Mouse (Mus musculus) stomach, embryonic 14.5 days (tissue): ENCODE results near the gene Fbxo6. TPM values are rescaled to one million over a fixed set of nuclear protein-coding genes. Genes with fewer than 3 reads are reported as not detected.

Experiments used
- ATAC-seq: fragments of 200-750 bp; cut with Nextera tagmentation; 2 replicates; pipeline ENCODE4 v1.8.0; 2017; ENCODE audit warnings: low read depth, moderate TSS enrichment; ENCODE audit not compliant: insufficient number of reproducible peaks, insufficient read depth, low FRiP score
- H3K27ac ChIP-seq: fragments of 300-500 bp; sonication (generic); 2 replicates; pipeline ENCODE4 v1.5.1; 2014; ENCODE audit warnings: mild to moderate bottlenecking, low read length, moderate library complexity, mixed read lengths
- H3K27me3 ChIP-seq: fragments of 300-500 bp; sonication (generic); 2 replicates; pipeline ENCODE4 v1.6.1; 2014; ENCODE audit warnings: low read length, control low read depth, mixed read lengths; ENCODE audit not compliant: control insufficient read depth, insufficient read depth
- H3K36me3 ChIP-seq: fragments of 300-500 bp; sonication (generic); 2 replicates; pipeline ENCODE4 v1.6.1; 2014; ENCODE audit warnings: mild to moderate bottlenecking, control low read depth, low read length, moderate library complexity, mixed read lengths; ENCODE audit not compliant: control insufficient read depth, insufficient read depth
- H3K4me1 ChIP-seq: fragments of 300-500 bp; sonication (generic); 2 replicates; pipeline ENCODE4 v1.6.1; 2014; ENCODE audit warnings: low read length, control low read depth, mixed read lengths; ENCODE audit not compliant: control insufficient read depth, insufficient read depth
- H3K4me2 ChIP-seq: fragments of 300-500 bp; sonication (generic); replicated peaks from 2 replicates; pipeline ENCODE4 v1.6.1; 2014; ENCODE audit warnings: low read depth, low read length, control low read depth
- H3K4me3 ChIP-seq: fragments of 300-500 bp; sonication (generic); 2 replicates; pipeline ENCODE4 v1.5.1; 2014; ENCODE audit warnings: low read depth, low read length, control low read depth
- H3K9ac ChIP-seq: fragments of 300-500 bp; sonication (generic); replicated peaks from 2 replicates; pipeline ENCODE4 v1.6.1; 2014; ENCODE audit warnings: low read depth, mild to moderate bottlenecking, control low read depth, low read length, moderate library complexity, mixed read lengths
- H3K9me3 ChIP-seq: fragments of 300-500 bp; sonication (generic); 2 replicates; pipeline ENCODE4 v1.6.1; 2016; ENCODE audit warnings: low read depth, low read length, control low read depth; ENCODE audit not compliant: control insufficient read depth
- WGBS: fragments of 180-500 bp; shearing (Covaris S2); extraction: QIAGEN DNeasy Blood & Tissue Kit; methylation state at CpG from one replicate; pipeline ENCODE4 v1.1.7; 2014; 5-methylcytosine and 5-hydroxymethylcytosine counted together
- polyA plus RNA-seq: library from polyadenylated mRNA; unstranded; fragments of >200 nt; fragmentation: Nextera tagmentation; extraction: Ambion mirVana; gene quantifications from 2 replicates; pipeline ENCODE4 v1.2.1, GENCODE M21; 2014

Fbxo6 gene
- polyA plus RNA-seq, 1 experiment from 2014 or later = 17.6 TPM

GRCm38 (mm10) chr4:148158436-148159348 lies 6.8 kb upstream of the Fbxo6 start:
- peak overlapping the region; percentile 97 for H3K4me2 ChIP-seq
- ATAC-seq = no peak; the same call in 1 of the 2 replicates
- H3K27me3 ChIP-seq = peaks cover 18% of the 10 kb centered on the region
- H3K4me1 ChIP-seq = no peaks in the 10 kb centered on the region; the same call in 1 of the 2 replicates
- H3K27ac ChIP-seq = no peak overlapping the region
- no peaks in the 10 kb centered on the region; the same call in 1 of the 2 replicates for H3K36me3 ChIP-seq
- WGBS = 34% methylated on average over 27 of the region's 27 CpGs
- H3K4me3 ChIP-seq = peak overlapping the region; percentile 41
- H3K9ac ChIP-seq = 0 out of 2 replicates have a peak overlapping the region, but pooled peaks have one; percentile 34
- H3K9me3 ChIP-seq = no peaks in the 10 kb centered on the region

GRCm38 (mm10) chr4:148154982-148155381 lies 3.0 kb upstream of the Fbxo6 start:
- no peak overlapping the region for H3K9ac ChIP-seq
- no peak for ATAC-seq
- no peak overlapping the region for H3K4me2 ChIP-seq
- no peak overlapping the region for H3K27ac ChIP-seq
- H3K36me3 ChIP-seq = no peaks in the 10 kb centered on the region; the same call in 1 of the 2 replicates
- H3K9me3 ChIP-seq = no peaks in the 10 kb centered on the region
- H3K4me3 ChIP-seq = no peak overlapping the region
- no peaks in the 10 kb centered on the region; the same call in 1 of the 2 replicates for H3K4me1 ChIP-seq
- 70% methylated on average over 3 of the region's 3 CpGs for WGBS
- H3K27me3 ChIP-seq = no peaks in the 10 kb centered on the region

GRCm38 (mm10) chr4:148154006-148154405 lies 2.1 kb upstream of the Fbxo6 start:
- Histone ChIP-seq H3K27ac (no peak overlapping the region), H3K4me1 (no peaks in the 10 kb centered on the region; the same call in 1 of the 2 replicates), H3K27me3 (no peaks in the 10 kb centered on the region), H3K4me3 (no peak overlapping the region), H3K9me3 (no peaks in the 10 kb centered on the region), H3K36me3 (no peaks in the 10 kb centered on the region; the same call in 1 of the 2 replicates), H3K9ac (no peak overlapping the region), H3K4me2 (no peak overlapping the region)
- 88% methylated on average over 4 of the region's 4 CpGs for WGBS
- no peak for ATAC-seq

- Histone ChIP-seq H3K9ac (no peak overlapping the region), H3K9me3 (no peaks in the 10 kb centered on the region), H3K27ac (no peak overlapping the region), H3K4me3 (no peak overlapping the region), H3K36me3 (no peaks in the 10 kb centered on the region), H3K27me3 (no peaks in the 10 kb centered on the region), H3K4me1 (no peaks in the 10 kb centered on the region), H3K4me2 (no peak overlapping the region)
- no peak for ATAC-seq
- 82% methylated on average over 5 of the region's 5 CpGs for WGBS
Measured at GRCm38 (mm10) chr4:148152547-148152946, 607 bp upstream of the Fbxo6 start.

- no peak overlapping the region for H3K27ac ChIP-seq
- H3K4me3 ChIP-seq = peak overlapping the region; percentile 61
- no peaks in the 10 kb centered on the region for H3K36me3 ChIP-seq
- H3K9me3 ChIP-seq = no peaks in the 10 kb centered on the region
- no peaks in the 10 kb centered on the region for H3K4me1 ChIP-seq
- ATAC-seq = no peak; the same call in 1 of the 2 replicates
- no peaks in the 10 kb centered on the region for H3K27me3 ChIP-seq
- peak overlapping the region; percentile 93 for H3K4me2 ChIP-seq
- no peak overlapping the region for H3K9ac ChIP-seq
- 20% methylated on average over 3 of the region's 3 CpGs for WGBS
Measured at GRCm38 (mm10) chr4:148150953-148151266, 1.0 kb downstream of the Fbxo6 start.

- Histone ChIP-seq H3K4me1 (no peaks in the 10 kb centered on the region), H3K27me3 (no peaks in the 10 kb centered on the region), H3K27ac (no peak overlapping the region), H3K36me3 (0 out of 2 replicates have a peak, but pooled peaks cover under 1% of the 10 kb centered on the region), H3K4me2 (no peak overlapping the region), H3K9ac (no peak overlapping the region), H3K9me3 (no peaks in the 10 kb centered on the region), H3K4me3 (no peak overlapping the region)
- no peak for ATAC-seq
- 57% methylated on average over 7 of the region's 7 CpGs for WGBS
Measured at GRCm38 (mm10) chr4:148150242-148150641, 1.7 kb downstream of the Fbxo6 start.

GRCm38 (mm10) chr4:148149540-148149939 lies 2.4 kb downstream of the Fbxo6 start:
- H3K4me1 ChIP-seq = no peaks in the 10 kb centered on the region
- ATAC-seq = no peak
- WGBS = 55% methylated on average over 12 of the region's 12 CpGs
- no peaks in the 10 kb centered on the region for H3K27me3 ChIP-seq
- 0 out of 2 replicates have a peak, but pooled peaks cover 3% of the 10 kb centered on the region for H3K36me3 ChIP-seq
- H3K9me3 ChIP-seq = no peaks in the 10 kb centered on the region
- H3K9ac ChIP-seq = no peak overlapping the region
- no peak overlapping the region for H3K4me3 ChIP-seq
- H3K27ac ChIP-seq = no peak overlapping the region
- no peak overlapping the region for H3K4me2 ChIP-seq

- H3K9me3 ChIP-seq = no peaks in the 10 kb centered on the region
- no peaks in the 10 kb centered on the region for H3K27me3 ChIP-seq
- H3K4me1 ChIP-seq = no peaks in the 10 kb centered on the region
- H3K27ac ChIP-seq = no peak overlapping the region
- no peak overlapping the region for H3K4me3 ChIP-seq
- ATAC-seq = no peak
- 75% methylated on average over 2 of the region's 2 CpGs for WGBS
- H3K36me3 ChIP-seq = 0 out of 2 replicates have a peak, but pooled peaks cover 3% of the 10 kb centered on the region
- no peak overlapping the region for H3K4me2 ChIP-seq
- no peak overlapping the region for H3K9ac ChIP-seq
Measured at GRCm38 (mm10) chr4:148147714-148148113, 4.2 kb downstream of the Fbxo6 start.
